Mouse (Mus musculus): ENCODE results near the gene Ppp2r5c.

DNA sequence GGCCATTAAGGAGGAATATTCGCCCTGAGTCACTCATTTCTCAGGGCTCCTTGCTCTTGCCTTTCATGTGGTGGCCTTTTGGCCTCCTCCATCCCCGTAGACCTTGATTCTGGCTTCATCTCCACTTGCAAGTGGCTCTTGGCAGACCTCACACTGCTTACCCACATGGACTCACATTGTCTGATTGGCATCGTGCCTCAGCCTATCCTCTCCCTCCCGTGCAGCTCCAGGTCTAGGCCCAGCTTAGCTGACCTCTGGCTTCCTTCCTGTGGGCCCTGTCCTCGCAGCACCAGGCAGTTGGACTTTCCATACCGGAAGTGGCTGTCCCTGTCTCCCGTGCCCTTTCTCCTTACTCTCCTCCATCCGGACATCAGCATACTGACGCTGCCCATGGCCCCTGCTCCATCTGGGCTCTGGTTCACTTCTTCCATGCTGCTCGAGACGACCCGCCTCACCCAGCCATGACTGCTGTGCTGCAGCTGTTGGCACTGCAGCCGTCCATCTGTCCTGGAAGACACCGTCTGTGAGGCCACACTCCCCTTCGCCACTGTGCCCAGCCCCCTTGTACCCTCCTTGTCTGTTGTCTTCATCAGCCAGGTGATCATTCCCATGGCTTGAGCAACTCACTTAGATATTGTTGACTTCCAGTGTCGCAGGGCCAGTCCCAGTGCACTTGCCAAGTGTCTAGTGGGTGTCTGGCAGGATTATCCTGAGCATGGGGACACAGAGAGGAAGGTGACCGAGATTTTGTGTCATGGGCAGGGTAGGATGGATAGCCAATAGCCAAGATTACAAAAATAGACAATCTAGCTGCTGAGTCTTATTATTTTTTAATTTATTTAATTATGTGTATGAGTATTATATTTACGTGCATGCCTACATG is 13.7 kb downstream of the Ppp2r5c start:
- TF ChIP-seq EP300 (IDR thresholded peaks at IDR 0.05; ENCODE audit: low read depth in 1 of 2, low read length in 2 of 2) (no peak), CTCF (IDR thresholded peaks at IDR 0.05 in 2 of 3, conservative IDR thresholded peaks at IDR 0.05 in 1 of 3; ENCODE audit: control insufficient read depth in 1 of 3, insufficient read depth in 1 of 3, low read depth in 2 of 3, low read length in 3 of 3, poor library complexity in 1 of 3, severe bottlenecking in 1 of 3) (no peak), GABPA (IDR thresholded peaks at IDR 0.05; ENCODE audit: low read depth, low read length) (no peak), MAX (IDR thresholded peaks at IDR 0.05; ENCODE audit: low read length) (no peak), POLR2A (IDR thresholded peaks at IDR 0.05; ENCODE audit: control insufficient read depth in 1 of 2, insufficient read depth in 1 of 2, low read depth in 1 of 2, low read length in 2 of 2, poor library complexity in 1 of 2) (no peak), MEF2A (IDR thresholded peaks at IDR 0.05; ENCODE audit: extremely low read depth, insufficient replicate concordance, low read depth, low read length, poor library complexity, severe bottlenecking) (no peak), ZNF384 (IDR thresholded peaks at IDR 0.05; ENCODE audit: low read depth, low read length) (no peak), MAZ (IDR thresholded peaks at IDR 0.05; ENCODE audit: low read depth, low read length) (no peak), JUND (IDR thresholded peaks at IDR 0.05; ENCODE audit: low read depth, low read length) (no peak)

Data from MEL (cell line).